Mouse (Mus musculus) gastrocnemius, adult 18-20 months (tissue): ENCODE measurements around the gene Pappa. TPM values are rescaled to one million over a fixed set of nuclear protein-coding genes. Genes with fewer than 3 reads are reported as not detected.
A peak's percentile ranks its signal among the peaks of the same experiment; 100 is the strongest.

Source experiments
- DNase-seq: peaks from one replicate; pipeline ENCODE4 v3.0.0; 2021; ENCODE audit warnings: low spot score
- long read RNA-seq, 2 experiments: library from polyadenylated mRNA; stranded (forward); transcript quantifications; one replicate each; pipeline ENCODE4 v2.0.0; 2021
- total RNA-seq, 2 experiments: library from RNA; stranded (reverse); gene quantifications; 2 replicates each; pipeline ENCODE4 v1.2.3; 2021

The Pappa gene
- under 1 TPM; 0.24 to 0.46 TPM for total RNA-seq
- long read RNA-seq, experiment 1: 0 reads
- long read RNA-seq, experiment 2, partial matches to known transcripts: 0 of 1 reads
- long read RNA-seq, experiment 2, other reads (novel, unspliced or antisense): 1 of 1 reads

DNA sequence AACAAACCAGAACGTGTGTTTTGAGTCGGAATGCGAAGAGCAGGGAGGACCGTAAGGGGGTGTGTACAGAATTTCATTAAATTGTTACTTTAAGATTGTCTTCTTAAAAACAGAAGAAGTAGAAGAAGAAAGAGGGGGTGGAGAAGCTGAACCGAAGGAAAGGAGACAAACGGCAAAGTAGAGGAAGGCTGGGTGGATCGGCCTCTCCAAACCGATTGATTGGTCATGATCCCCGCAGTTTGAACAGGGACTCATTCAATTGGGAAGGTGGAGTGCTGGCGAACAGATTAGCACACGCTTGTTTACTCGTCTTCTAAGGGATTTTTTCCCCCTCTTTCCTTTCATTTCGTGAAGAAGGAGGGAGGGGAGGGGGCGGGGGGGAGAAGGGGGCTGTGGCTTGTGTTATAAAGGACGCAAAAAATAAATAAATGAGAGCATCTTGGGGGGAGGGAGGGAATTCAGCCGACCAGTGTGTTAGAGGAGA, at the start of gene Pappa:
Gene Pappa (plus strand): TSS at position 434 of the 484 bp plus-strand sequence.
- DNase-seq: no peak

GRCm38 (mm10) chr4:65077906-65078615, 45.9 kb upstream of the Pappa start:
- DNase-seq: no peak

DNA sequence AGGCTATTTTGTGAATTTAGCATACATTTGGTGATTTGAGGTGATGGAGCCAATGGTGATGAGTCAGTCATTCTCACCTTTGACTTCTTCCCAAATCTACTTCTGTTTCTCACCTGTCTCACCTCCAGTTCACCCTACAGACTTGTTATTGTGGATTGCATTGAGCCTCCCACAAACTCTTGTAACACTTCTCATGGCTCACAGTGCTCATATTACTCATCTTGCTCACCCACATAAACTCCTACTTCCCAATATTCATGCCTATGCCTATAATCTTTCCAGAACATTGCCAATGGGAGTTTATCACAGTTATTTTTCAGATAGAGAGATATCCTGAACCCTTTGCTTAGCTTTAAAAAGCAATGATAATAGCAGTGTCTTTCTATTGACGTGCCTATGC, 37.1 kb upstream of the Pappa start:
- no peak for DNase-seq

GRCm38 (mm10) chr4:65087592-65087991, 36.4 kb upstream of the Pappa start:
- no peak for DNase-seq

DNA sequence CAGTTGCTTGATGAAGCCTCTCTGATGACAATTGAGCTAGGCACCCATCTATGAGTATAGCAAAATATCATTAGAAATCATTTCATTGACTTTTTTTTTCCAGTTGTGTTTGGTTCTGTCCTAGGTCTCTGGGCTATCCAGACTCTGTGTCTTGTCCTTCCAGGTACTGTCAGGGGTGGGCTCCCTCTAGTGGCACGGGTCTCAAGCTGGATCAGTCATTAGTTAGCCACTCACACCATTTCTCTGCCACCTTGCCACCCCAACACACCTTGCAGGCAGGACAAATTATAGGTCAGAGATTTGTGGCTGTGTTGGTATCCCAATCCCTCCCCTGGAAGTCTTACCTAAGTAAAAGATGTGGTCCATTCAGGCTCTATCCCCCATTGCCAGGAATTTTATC, 31.8 kb upstream of the Pappa start:
- no peak for DNase-seq

GRCm38 (mm10) chr4:65120329-65120728, 3.6 kb upstream of the Pappa start:
- DNase-seq: no peak

- DNase-seq: no peak
These were observed 1.1 kb upstream of the Pappa start for GRCm38 (mm10) chr4:65122841-65123240.

DNA sequence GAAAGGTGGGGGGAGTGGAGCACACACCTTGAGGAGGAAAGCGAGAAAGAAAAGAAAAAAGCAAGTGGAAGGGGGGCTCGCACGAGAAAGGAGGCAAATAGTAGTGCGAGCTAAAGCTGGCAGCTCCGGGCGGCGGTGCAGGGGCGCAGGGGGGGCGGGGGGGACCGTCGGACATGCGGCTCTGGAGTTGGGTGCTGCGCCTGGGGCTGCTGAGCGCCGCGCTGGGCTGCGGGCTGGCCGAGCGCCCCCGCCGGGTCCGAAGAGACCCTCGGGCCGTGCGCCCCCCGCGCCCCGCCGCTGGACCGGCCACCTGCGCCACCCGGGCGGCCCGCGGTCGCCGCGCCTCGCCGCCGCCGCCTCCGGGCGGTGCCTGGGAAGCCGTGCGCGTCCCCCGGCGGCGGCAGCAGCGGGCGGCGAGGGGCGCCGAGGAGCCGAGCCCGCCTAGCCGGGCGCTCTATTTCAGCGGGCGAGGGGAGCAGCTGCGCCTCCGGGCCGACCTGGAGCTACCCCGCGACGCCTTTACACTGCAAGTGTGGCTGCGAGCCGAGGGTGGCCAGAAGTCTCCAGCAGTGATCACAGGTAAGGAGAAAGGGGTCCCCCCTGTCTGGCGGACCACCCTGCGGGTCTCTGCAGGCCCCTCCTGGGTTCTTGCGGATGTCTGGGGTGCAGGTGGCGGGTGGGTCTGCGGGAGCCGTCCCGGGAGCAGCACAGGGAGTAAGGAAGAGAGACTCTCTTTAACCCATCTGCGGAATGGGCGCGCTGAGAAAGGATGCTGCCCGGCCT, 586 bp downstream of the Pappa start:
- DNase-seq: peak; percentile 14

GRCm38 (mm10) chr4:65125341-65126332, 1.7 kb downstream of the Pappa start:
- peak; percentile 30 for DNase-seq

DNA sequence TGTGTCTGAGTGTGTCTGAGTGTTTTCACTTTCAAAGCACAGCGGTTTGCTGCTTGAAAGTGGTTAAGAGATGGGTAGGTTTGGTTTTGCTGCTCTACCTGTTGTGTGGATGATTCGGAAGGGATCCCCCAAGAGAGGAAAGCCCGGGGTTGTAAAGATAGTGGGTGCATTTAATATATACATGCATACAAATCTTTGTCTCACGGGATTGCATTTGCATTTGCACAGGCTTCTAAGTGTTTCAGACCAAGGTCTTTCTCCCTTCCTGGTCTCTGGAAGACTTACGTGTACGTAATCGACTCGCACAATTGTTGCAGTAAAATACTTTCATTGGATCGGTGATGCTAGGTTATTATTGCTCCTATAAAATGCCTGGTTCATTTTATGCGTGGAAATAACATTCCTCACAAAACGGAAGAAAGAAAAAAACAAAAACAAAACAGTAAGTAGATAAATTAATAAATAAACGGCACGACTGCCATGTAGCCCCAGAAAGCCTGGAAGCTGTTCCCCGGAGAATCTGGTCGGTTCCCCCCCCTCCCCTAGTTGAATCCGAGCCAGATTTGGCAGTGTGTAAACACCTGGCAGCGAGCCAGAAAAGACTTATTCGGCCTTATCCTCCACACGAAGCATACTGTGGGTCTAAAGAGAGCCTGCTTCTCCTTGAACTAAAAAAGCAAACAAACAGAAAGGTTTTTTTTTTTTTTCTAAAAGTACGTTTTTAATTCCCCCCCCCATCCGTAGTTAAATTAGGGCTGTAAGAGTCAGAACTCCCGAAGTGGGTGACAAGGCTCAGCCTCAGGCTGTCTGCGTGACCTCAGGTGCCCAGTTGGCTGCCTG, 2.7 kb downstream of the Pappa start:
- DNase-seq: peak; percentile 11

DNA sequence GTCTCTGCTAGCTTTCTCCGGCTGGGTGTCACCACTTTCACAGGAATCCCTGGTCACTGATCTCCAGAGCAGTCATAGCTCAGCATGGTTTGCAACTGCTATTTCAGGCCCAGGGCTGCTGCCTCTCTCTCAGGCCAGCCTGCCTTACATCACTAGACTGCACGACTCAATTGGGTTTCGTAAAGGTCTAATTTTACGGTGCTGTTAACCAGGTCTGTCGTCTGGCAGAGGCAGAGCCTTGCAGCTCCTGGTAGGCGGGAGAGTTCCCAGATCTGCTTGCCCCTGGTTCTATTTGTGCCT, 3.3 kb downstream of the Pappa start:
- DNase-seq: peak; percentile 51

- DNase-seq: no peak
These were observed 8.7 kb downstream of the Pappa start for GRCm38 (mm10) chr4:65132657-65133056.

DNA sequence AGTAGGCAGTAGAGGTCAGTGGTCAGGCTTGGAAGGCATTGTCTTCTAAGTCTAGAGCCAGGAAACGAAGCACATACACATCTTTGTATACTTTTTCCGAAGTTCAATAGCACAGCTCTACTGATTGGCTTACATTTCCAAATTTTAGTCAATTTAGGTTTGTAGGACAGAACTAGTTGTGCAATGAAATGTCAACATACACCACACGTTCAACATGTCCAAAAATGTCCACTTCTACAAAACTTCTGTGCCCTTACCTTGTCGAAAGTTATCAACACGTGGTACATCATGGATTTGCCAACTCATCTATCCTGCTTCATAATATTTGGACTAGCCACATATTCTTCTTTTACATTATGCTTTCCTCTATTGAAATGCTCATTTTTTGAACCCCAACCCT, 10.4 kb downstream of the Pappa start:
- no peak for DNase-seq

GRCm38 (mm10) chr4:65135109-65135508, 11.1 kb downstream of the Pappa start:
- DNase-seq: no peak

DNA sequence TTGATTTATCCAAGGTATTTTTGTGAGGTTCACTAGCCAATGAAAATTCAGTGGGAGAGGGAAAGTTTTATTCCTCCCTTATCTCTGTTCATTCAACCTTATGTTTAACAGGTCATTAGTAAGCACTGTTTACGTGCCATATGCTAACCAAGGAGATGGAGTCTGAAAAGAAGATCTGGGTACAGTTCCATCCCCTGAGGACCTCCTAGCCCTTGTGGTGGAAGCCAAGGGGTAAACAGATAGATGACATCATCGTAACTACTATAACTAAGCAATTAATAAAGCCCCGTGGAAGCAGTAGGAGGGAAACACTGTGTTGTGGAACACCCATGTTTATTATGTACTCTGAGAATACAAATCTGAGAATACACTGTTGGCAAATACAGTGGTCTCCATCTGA, 12.6 kb downstream of the Pappa start:
- DNase-seq: no peak

- DNase-seq: no peak
These were observed 23.0 kb downstream of the Pappa start for GRCm38 (mm10) chr4:65146936-65147335.

- DNase-seq: no peak
These were observed 29.6 kb downstream of the Pappa start for GRCm38 (mm10) chr4:65153601-65154000.

GRCm38 (mm10) chr4:65156231-65156630, 32.3 kb downstream of the Pappa start:
- DNase-seq: no peak

GRCm38 (mm10) chr4:65158651-65159050, 34.7 kb downstream of the Pappa start:
- no peak for DNase-seq

DNA sequence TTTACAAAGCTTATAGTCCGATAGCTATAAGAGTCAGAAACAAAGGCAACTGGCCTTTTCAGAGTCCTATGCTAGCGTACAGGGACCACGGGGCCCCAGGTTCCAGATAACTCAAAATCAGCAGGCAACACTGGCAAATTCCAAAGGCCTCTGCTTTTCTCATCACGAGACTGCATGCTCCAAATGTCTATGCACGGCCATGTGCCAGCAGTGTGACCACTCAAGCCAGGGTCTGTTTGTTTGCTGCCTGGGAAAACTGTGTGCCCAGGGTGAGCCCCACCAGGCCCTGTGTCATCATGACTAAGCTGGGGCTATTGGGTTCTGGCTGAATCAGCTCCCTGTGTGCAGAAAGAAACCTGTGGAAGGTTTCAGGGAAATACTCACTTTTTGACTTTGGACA, 35.5 kb downstream of the Pappa start:
- no peak for DNase-seq

GRCm38 (mm10) chr4:65163698-65164097, 39.7 kb downstream of the Pappa start:
- no peak for DNase-seq
